Mouse (Mus musculus) limb, embryonic 10.5 days (tissue): ENCODE data around the gene Il3. TPM values are rescaled to one million over a fixed set of nuclear protein-coding genes. Genes with fewer than 3 reads are reported as not detected.

Source experiments
- DNase-seq: peaks from one replicate; pipeline ENCODE4 v3.0.0-alpha.2; 2017; ENCODE audit warnings: low spot score
- H3K27ac ChIP-seq: fragments of 300-500 bp; sonication (generic); 2 replicates; pipeline ENCODE4 v1.5.1; 2016; ENCODE audit warnings: mild to moderate bottlenecking
- H3K27me3 ChIP-seq: fragments of 300-500 bp; sonication (generic); 2 replicates; pipeline ENCODE4 v1.6.1; 2016; ENCODE audit warnings: low read depth, mild to moderate bottlenecking; ENCODE audit not compliant: poor library complexity, severe bottlenecking
- H3K36me3 ChIP-seq: fragments of 300-500 bp; sonication (generic); 2 replicates; pipeline ENCODE4 v1.6.1; 2016; ENCODE audit warnings: mild to moderate bottlenecking, moderate library complexity
- H3K4me1 ChIP-seq: fragments of 300-500 bp; sonication (generic); 2 replicates; pipeline ENCODE4 v1.6.1; 2016
- H3K4me3 ChIP-seq: fragments of 300-500 bp; sonication (generic); 2 replicates; pipeline ENCODE4 v1.5.1; 2016; ENCODE audit warnings: mild to moderate bottlenecking, moderate library complexity
- H3K9me3 ChIP-seq: fragments of 300-500 bp; sonication (generic); replicated peaks from 2 replicates; pipeline ENCODE4 v1.6.1; 2016; ENCODE audit warnings: mild to moderate bottlenecking
- WGBS: fragments of 180-500 bp; shearing (Covaris S2); methylation state at CpG from one replicate; pipeline ENCODE4 v1.1.7; 2016; 5-methylcytosine and 5-hydroxymethylcytosine counted together
- polyA plus RNA-seq: library from polyadenylated mRNA; unstranded; fragments of >200 nt; fragmentation: Nextera tagmentation; extraction: Ambion mirVana; gene quantifications from 2 replicates; pipeline ENCODE4 v1.2.1, GENCODE M21; 2016

Il3 gene
- not detected in 2 replicates for polyA plus RNA-seq

- no peaks in the 10 kb centered on the region for H3K27me3 ChIP-seq
- no peaks in the 10 kb centered on the region for H3K4me1 ChIP-seq
- no peaks in the 10 kb centered on the region for H3K36me3 ChIP-seq
- no peak for DNase-seq
- H3K27ac ChIP-seq = no peak within 1 kb of the TSS
- WGBS = 84% methylated on average over 6 of the region's 6 CpGs
- H3K4me3 ChIP-seq = no peak within 1 kb of the TSS
- no peaks in the 10 kb centered on the region for H3K9me3 ChIP-seq
Observed at GRCm38 (mm10) chr11:54267177-54267576, at the start of gene Il3. Gene Il3 (minus strand): TSS chr11:54267277.

- no peak overlapping the region for H3K4me3 ChIP-seq
- H3K36me3 ChIP-seq = no peaks in the 10 kb centered on the region
- no peak for DNase-seq
- H3K9me3 ChIP-seq = no peaks in the 10 kb centered on the region
- H3K4me1 ChIP-seq = peaks cover 27% of the 10 kb centered on the region
- WGBS = 87% methylated on average over 5 of the region's 5 CpGs
- H3K27me3 ChIP-seq = no peaks in the 10 kb centered on the region
- no peak overlapping the region for H3K27ac ChIP-seq
Observed at GRCm38 (mm10) chr11:54315336-54315735, 48.3 kb upstream of the Il3 start.

GRCm38 (mm10) chr11:54314740-54315139 lies 47.7 kb upstream of the Il3 start:
- no peak for DNase-seq
- Histone ChIP-seq H3K27ac (peak overlapping the region; percentile 42; the same call in 1 of the 2 replicates), H3K9me3 (no peaks in the 10 kb centered on the region), H3K27me3 (no peaks in the 10 kb centered on the region), H3K36me3 (no peaks in the 10 kb centered on the region), H3K4me3 (no peak overlapping the region), H3K4me1 (peaks cover 27% of the 10 kb centered on the region)
- 11% methylated on average over 3 of the region's 3 CpGs for WGBS

- 76% methylated on average over 7 of the region's 7 CpGs for WGBS
- no peaks in the 10 kb centered on the region for H3K36me3 ChIP-seq
- no peaks in the 10 kb centered on the region for H3K27me3 ChIP-seq
- no peaks in the 10 kb centered on the region for H3K9me3 ChIP-seq
- H3K4me3 ChIP-seq = no peak overlapping the region
- H3K27ac ChIP-seq = no peak overlapping the region
- no peak for DNase-seq
- peaks cover 29% of the 10 kb centered on the region for H3K4me1 ChIP-seq
Observed at GRCm38 (mm10) chr11:54313391-54314360, 46.6 kb upstream of the Il3 start.

GRCm38 (mm10) chr11:54312603-54313002 lies 45.5 kb upstream of the Il3 start:
- Histone ChIP-seq H3K27ac (no peak overlapping the region), H3K4me3 (no peak overlapping the region), H3K27me3 (no peaks in the 10 kb centered on the region), H3K36me3 (no peaks in the 10 kb centered on the region), H3K9me3 (no peaks in the 10 kb centered on the region), H3K4me1 (peaks cover 29% of the 10 kb centered on the region)
- 14% methylated on average over 1 of the region's 1 CpGs for whole genome bisulfite sequencing
- no peak for DNase-seq

DNA sequence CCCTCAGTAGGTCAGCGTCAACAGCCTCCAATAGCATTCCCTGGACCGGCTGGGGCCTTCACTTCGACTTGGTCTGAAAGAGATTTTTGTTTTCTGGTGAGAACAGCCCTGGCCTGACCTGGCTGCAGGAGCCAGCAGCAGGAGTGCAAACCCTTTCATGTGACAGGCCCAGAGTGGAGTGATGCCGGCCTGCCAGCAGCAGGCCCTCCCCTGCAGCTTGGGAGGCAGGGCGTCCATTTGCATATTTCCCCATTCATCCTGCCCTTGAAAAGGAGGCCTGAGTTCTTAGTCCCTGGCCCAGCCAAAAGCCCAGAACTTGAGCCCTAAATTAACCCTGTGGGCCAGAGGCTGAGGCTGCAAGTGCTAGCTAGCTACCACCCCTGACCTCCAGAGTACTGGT lies 44.9 kb upstream of the Il3 start:
- WGBS = 4% methylated on average over 5 of the region's 5 CpGs
- Histone ChIP-seq H3K4me3 (no peak overlapping the region), H3K4me1 (peaks cover 29% of the 10 kb centered on the region), H3K27me3 (no peaks in the 10 kb centered on the region), H3K27ac (peak overlapping the region; percentile 66), H3K9me3 (no peaks in the 10 kb centered on the region), H3K36me3 (no peaks in the 10 kb centered on the region)
- DNase-seq = peak; percentile 44

GRCm38 (mm10) chr11:54310588-54310987 lies 43.5 kb upstream of the Il3 start:
- peaks cover 29% of the 10 kb centered on the region for H3K4me1 ChIP-seq
- no peaks in the 10 kb centered on the region for H3K36me3 ChIP-seq
- no peak overlapping the region for H3K4me3 ChIP-seq
- H3K9me3 ChIP-seq = no peaks in the 10 kb centered on the region
- DNase-seq = no peak
- no peak overlapping the region for H3K27ac ChIP-seq
- WGBS = 73% methylated on average over 2 of the region's 2 CpGs
- peaks cover 3% of the 10 kb centered on the region; the same call in 1 of the 2 replicates for H3K27me3 ChIP-seq

- Histone ChIP-seq H3K27me3 (peaks cover 27% of the 10 kb centered on the region), H3K4me3 (no peak overlapping the region), H3K9me3 (no peaks in the 10 kb centered on the region), H3K36me3 (no peaks in the 10 kb centered on the region), H3K4me1 (peaks cover 29% of the 10 kb centered on the region), H3K27ac (no peak overlapping the region)
- 77% methylated on average over 7 of the region's 7 CpGs for WGBS
- no peak for DNase-seq
Observed at GRCm38 (mm10) chr11:54307139-54307816, 40.2 kb upstream of the Il3 start.

- Histone ChIP-seq H3K4me3 (no peak overlapping the region), H3K27ac (no peak overlapping the region), H3K4me1 (peaks cover 19% of the 10 kb centered on the region), H3K36me3 (no peaks in the 10 kb centered on the region), H3K27me3 (peaks cover 27% of the 10 kb centered on the region), H3K9me3 (no peaks in the 10 kb centered on the region)
- no peak for DNase-seq
- 88% methylated on average over 3 of the region's 3 CpGs for WGBS
Observed at GRCm38 (mm10) chr11:54305331-54305730, 38.3 kb upstream of the Il3 start.

DNA sequence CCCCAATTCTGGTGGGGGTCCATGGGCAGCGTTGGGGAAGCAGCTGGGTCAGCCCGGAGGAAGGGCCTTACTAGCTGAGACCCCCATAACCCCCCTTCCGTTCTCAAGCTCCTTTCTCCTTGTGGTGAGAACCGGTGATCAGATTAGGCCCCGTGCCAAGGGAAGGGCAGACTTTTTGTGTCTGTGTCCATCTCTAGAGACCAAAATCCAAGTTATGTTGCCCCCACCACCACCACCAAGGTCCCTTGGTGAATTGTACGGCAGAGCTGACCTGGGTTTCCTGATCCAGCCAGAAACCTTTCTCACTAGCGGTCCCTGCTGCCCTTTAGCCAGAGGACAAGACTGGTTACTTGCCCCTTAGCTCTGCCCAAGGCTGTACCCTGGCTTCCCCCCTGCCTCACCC lies 37.4 kb upstream of the Il3 start:
- H3K4me3 ChIP-seq = peak overlapping the region; percentile 70
- H3K36me3 ChIP-seq = no peaks in the 10 kb centered on the region
- H3K4me1 ChIP-seq = peaks cover 18% of the 10 kb centered on the region
- H3K9me3 ChIP-seq = no peaks in the 10 kb centered on the region
- H3K27me3 ChIP-seq = peaks cover 27% of the 10 kb centered on the region
- H3K27ac ChIP-seq = peak overlapping the region; percentile 73
- no peak for DNase-seq
- WGBS = 5% methylated on average over 7 of the region's 7 CpGs

GRCm38 (mm10) chr11:54303728-54304470 lies 36.8 kb upstream of the Il3 start, which contains the start of gene Acsl6:
Gene Acsl6 (plus strand): TSS chr11:54303798.
- DNase-seq = peak; percentile 61
- under 1% methylated on average over 44 of the region's 59 CpGs for WGBS
- no peaks in the 10 kb centered on the region for H3K9me3 ChIP-seq
- peaks cover 27% of the 10 kb centered on the region for H3K27me3 ChIP-seq
- no peaks in the 10 kb centered on the region for H3K36me3 ChIP-seq
- H3K4me1 ChIP-seq = peaks cover 16% of the 10 kb centered on the region
- peak within 1 kb of the TSS; percentile 73 for H3K27ac ChIP-seq
- H3K4me3 ChIP-seq = peak within 1 kb of the TSS; percentile 70

GRCm38 (mm10) chr11:54303076-54303727 lies 36.1 kb upstream of the Il3 start:
- Histone ChIP-seq H3K27me3 (peaks cover 27% of the 10 kb centered on the region), H3K36me3 (no peaks in the 10 kb centered on the region), H3K4me1 (peaks cover 16% of the 10 kb centered on the region), H3K9me3 (no peaks in the 10 kb centered on the region), H3K27ac (no peak overlapping the region), H3K4me3 (peak overlapping the region; percentile 70)
- peak; percentile 84 for DNase-seq
- 26% methylated on average over 6 of the region's 6 CpGs for WGBS
